Mouse (Mus musculus) small intestine, adult 2 months (tissue): ENCODE measurements around the gene Kctd2. TPM values are rescaled to one million over a fixed set of nuclear protein-coding genes. Genes with fewer than 3 reads are reported as not detected.

ENCODE experiments used
- H3K27ac ChIP-seq: fragments of 200-500 bp; 2 replicates; pipeline ENCODE4 v1.5.1; 2012; ENCODE audit warnings: low read depth, low read length, control low read depth, inconsistent platforms; ENCODE audit not compliant: insufficient read depth
- H3K27me3 ChIP-seq: fragments of 200-500 bp; 2 replicates; pipeline ENCODE4 v1.6.1; 2012; ENCODE audit warnings: mild to moderate bottlenecking, moderate library complexity, low read length, inconsistent platforms; ENCODE audit not compliant: control insufficient read depth, insufficient read depth
- H3K36me3 ChIP-seq: fragments of 200-500 bp; 2 replicates; pipeline ENCODE4 v1.6.1; 2012; ENCODE audit warnings: mild to moderate bottlenecking, low read length, control low read depth, inconsistent platforms; ENCODE audit not compliant: control insufficient read depth, insufficient read depth
- H3K4me1 ChIP-seq: fragments of 200-500 bp; 2 replicates; pipeline ENCODE4 v1.6.1; 2012; ENCODE audit warnings: low read length, inconsistent platforms, mixed read lengths; ENCODE audit not compliant: control insufficient read depth, insufficient read depth, insufficient read length
- H3K4me3 ChIP-seq: fragments of 200-500 bp; 2 replicates; pipeline ENCODE4 v1.5.1; 2012; ENCODE audit warnings: low read depth, mild to moderate bottlenecking, control low read depth, inconsistent platforms, low read length, moderate library complexity
- CTCF ChIP-seq: fragments of 200-500 bp; IDR thresholded peaks from 2 replicates; pipeline ENCODE4 v1.5.1; 2012; ENCODE audit warnings: low read depth, mild to moderate bottlenecking, control low read depth, inconsistent platforms, low read length, moderate library complexity, mixed read lengths; ENCODE audit not compliant: insufficient replicate concordance, insufficient read length; ENCODE audit errors: extremely low read depth
- POLR2A ChIP-seq: fragments of 200-500 bp; IDR thresholded peaks from 2 replicates; pipeline ENCODE4 v1.6.1; 2012; ENCODE audit warnings: low read depth, mild to moderate bottlenecking, control low read depth, inconsistent platforms, low read length, moderate library complexity
- WGBS: fragments of 180-500 bp; shearing (Covaris S2); methylation state at CpG from one replicate; pipeline ENCODE4 v1.1.7; 2018; 5-methylcytosine and 5-hydroxymethylcytosine counted together
- polyA plus RNA-seq: library from polyadenylated mRNA; depleted of rRNA; stranded (reverse); fragments of >200 nt; gene quantifications from 2 replicates; pipeline ENCODE4 v1.2.3, GENCODE M21; 2012

Gene Kctd2
- polyA plus RNA-seq, 1 experiment, result 27.3 TPM

- no peak for TF ChIP-seq CTCF
- TF ChIP-seq POLR2A, result no peak
- WGBS, result 34% methylated on average over 1 of the region's 1 CpGs
- H3K4me3 ChIP-seq, result no peak overlapping the region
- H3K4me1 ChIP-seq, result peaks cover 17% of the 10 kb centered on the region; the same call in 1 of the 2 replicates
- no peaks in the 10 kb centered on the region for H3K27me3 ChIP-seq
- peak overlapping the region; percentile 13; the same call in 1 of the 2 replicates for H3K27ac ChIP-seq
- peaks cover 31% of the 10 kb centered on the region for H3K36me3 ChIP-seq
These were observed 1.4 kb downstream of the Kctd2 start for GRCm38 (mm10) chr11:115421328-115421727.

GRCm38 (mm10) chr11:115421972-115422371 lies 2.0 kb downstream of the Kctd2 start:
- Histone ChIP-seq H3K27me3 (no peaks in the 10 kb centered on the region), H3K4me1 (peaks cover 17% of the 10 kb centered on the region; the same call in 1 of the 2 replicates), H3K36me3 (peaks cover 32% of the 10 kb centered on the region), H3K4me3 (no peak overlapping the region), H3K27ac (no peak overlapping the region)
- TF ChIP-seq POLR2A (no peak), CTCF (no peak)
- WGBS, result 85% methylated on average over 16 of the region's 16 CpGs

- Histone ChIP-seq H3K27me3 (no peaks in the 10 kb centered on the region), H3K27ac (no peak overlapping the region), H3K4me1 (peaks cover 18% of the 10 kb centered on the region; the same call in 1 of the 2 replicates), H3K36me3 (peaks cover 30% of the 10 kb centered on the region), H3K4me3 (no peak overlapping the region)
- 82% methylated on average over 3 of the region's 3 CpGs for WGBS
- TF ChIP-seq POLR2A, result no peak
- no peak for TF ChIP-seq CTCF
These were observed 3.2 kb downstream of the Kctd2 start for GRCm38 (mm10) chr11:115423091-115423490.

GRCm38 (mm10) chr11:115424666-115425065 lies 4.7 kb downstream of the Kctd2 start:
- peaks cover 12% of the 10 kb centered on the region; the same call in 1 of the 2 replicates for H3K4me1 ChIP-seq

DNA sequence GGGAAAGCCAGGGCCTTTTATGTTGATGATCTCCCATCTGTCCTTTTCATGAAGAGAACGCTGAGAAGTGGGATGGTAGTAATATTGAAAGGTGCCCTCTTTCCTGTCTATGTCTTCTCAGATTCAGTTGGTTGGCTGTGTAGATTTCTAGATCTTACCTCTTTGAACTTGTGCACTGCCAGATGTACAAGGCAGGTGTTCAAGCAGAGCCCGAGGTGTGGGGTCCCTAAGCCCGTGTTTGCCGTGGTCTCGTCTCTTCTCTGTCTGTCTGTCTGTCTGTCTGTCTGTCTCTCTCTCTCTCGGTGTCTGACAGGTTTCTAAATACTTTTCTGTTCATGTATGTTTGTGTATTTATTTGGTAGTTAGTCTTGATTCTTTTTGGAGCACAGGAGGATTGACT lies 5.7 kb downstream of the Kctd2 start:
- no peaks in the 10 kb centered on the region for H3K27me3 ChIP-seq
- TF ChIP-seq POLR2A (no peak), CTCF (no peak)
- no peak overlapping the region for H3K4me3 ChIP-seq
- H3K27ac ChIP-seq, result no peak overlapping the region
- peaks cover 49% of the 10 kb centered on the region for H3K36me3 ChIP-seq
- peaks cover 12% of the 10 kb centered on the region; the same call in 1 of the 2 replicates for H3K4me1 ChIP-seq
- WGBS, result 93% methylated on average over 6 of the region's 6 CpGs

More at GRCm38 (mm10) chr11:115424666-115425065, 4.7 kb downstream of the Kctd2 start:
- 89% methylated on average over 7 of the region's 7 CpGs for WGBS
- peaks cover 39% of the 10 kb centered on the region for H3K36me3 ChIP-seq
- no peak overlapping the region for H3K4me3 ChIP-seq
- H3K27me3 ChIP-seq, result no peaks in the 10 kb centered on the region
- no peak overlapping the region for H3K27ac ChIP-seq
- TF ChIP-seq POLR2A (no peak), CTCF (no peak)

DNA sequence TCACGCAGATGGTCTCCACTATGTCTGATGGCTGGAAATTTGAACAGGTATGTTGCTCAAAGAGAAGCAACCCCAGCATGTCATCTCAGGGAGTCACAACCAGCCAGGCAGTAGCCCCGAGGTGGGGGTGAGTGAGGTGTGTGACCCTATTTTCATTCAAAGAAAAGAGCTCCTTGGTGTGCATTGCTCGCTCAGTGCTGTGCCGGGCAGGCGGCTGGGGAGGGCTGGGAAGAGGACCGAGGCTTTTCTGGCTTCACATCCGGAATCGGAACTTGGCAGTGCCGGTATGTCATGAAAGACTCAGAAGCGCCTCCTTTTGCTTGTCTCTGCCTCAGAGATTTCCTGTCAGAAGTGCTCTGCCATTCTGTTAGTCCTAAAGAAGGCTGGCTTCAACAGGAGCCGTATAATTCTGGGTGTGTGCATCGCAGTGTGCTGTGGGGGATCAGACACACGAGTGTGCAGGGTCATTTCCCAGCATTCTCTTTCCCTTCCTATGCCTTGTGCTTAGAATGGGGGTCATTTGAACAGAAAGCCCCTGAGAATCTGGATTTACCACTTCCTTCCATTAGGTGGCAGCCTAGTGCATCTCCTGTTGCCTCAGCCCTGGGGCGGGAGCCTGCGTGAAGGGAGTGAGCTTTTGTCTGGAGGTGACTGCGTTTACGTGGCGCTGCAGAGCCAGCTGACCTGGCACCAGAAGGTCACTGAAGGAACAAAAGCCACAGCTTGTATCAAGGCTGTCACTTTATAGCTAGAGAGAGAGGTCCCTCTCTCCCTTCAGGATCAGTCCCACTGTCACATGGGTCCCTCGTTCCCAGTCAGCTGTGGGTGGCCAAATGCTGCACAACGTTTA lies 7.8 kb downstream of the Kctd2 start:
- H3K36me3 ChIP-seq, result peaks cover 55% of the 10 kb centered on the region
- 45% methylated on average over 20 of the region's 20 CpGs for WGBS
- H3K4me3 ChIP-seq, result no peak overlapping the region
- H3K27me3 ChIP-seq, result no peaks in the 10 kb centered on the region
- no peak overlapping the region; the same call in 1 of the 2 replicates for H3K27ac ChIP-seq
- peaks cover 8% of the 10 kb centered on the region; the same call in 1 of the 2 replicates for H3K4me1 ChIP-seq
- no peak for TF ChIP-seq POLR2A
- peak; percentile 69; the same call in 1 of the 2 replicates for TF ChIP-seq CTCF

DNA sequence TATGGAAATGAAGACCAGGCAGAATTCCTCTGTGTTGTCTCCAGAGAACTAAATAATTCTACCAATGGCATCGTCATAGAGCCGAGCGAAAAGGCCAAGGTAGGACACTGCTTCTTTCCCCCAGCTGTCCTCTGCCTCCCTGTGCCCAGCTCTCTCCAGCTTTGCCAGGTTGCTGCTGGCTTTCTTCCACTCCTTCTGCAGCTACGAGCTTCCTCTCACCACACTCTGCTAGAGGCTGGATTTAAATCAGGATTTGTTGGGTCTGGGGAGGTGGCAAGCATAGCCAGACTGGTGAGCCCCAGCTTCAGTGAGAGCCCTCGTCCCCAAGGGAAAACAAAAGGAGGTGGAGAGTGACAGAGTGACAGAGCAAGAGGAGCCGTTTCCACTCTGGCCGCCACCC lies 9.4 kb downstream of the Kctd2 start:
- TF ChIP-seq CTCF (no peak), POLR2A (no peak)
- no peak overlapping the region for H3K4me3 ChIP-seq
- 87% methylated on average over 7 of the region's 7 CpGs for WGBS
- peaks cover 16% of the 10 kb centered on the region; the same call in 1 of the 2 replicates for H3K4me1 ChIP-seq
- peaks cover 55% of the 10 kb centered on the region for H3K36me3 ChIP-seq
- H3K27me3 ChIP-seq, result no peaks in the 10 kb centered on the region
- no peak overlapping the region for H3K27ac ChIP-seq
